Mouse (Mus musculus): ENCODE results near the gene Sipa1l1. TPM values are rescaled to one million over a fixed set of nuclear protein-coding genes. Genes with fewer than 3 reads are reported as not detected.

Gene Sipa1l1
- total and polyA plus RNA-seq, 3 experiments = 13.6 to 36.7 (median 23.6) TPM

DNA sequence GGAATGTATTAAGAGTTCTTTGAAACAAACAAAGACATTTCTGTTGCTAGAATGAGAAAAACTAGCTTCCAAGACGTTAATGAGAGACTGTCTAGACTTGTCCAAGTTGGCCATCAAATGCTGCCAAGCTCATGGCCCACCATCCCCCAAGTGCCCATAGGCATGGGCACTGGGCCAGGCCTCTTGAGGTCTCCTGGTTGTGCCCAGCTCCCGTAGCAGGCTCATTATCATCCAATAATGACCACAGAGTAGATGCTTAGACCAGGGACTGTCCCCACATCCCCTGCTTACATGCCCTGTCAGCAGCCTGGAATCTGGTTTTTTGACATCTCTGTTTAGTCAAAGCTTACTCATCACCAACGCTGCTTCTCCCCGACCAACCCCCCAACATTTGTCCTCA lies 14.6 kb upstream of the Sipa1l1 start:
- H3K9me3 ChIP-seq (replicated peaks; ENCODE audit: low read length) = no peaks in the 10 kb centered on the region

DNA sequence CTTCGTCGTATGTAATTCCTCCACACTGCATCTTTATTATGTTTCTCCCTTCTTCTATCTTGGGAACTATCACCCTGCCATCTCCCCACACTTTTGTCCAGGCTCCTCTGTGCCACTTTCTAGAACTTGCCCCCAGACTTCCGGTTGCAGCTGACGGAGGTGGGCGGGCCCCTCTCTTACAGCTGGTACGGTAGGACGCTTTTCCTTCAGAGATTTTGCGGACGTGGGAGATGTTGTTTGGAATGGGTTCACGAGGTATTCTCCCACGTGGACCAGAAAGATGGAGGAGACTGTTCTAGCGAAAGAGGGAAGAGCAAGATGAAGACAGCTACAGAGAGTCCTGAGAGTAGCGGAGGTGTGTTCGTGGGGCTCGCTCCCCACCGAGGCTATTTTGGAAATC lies 10.6 kb upstream of the Sipa1l1 start:
- in situ Hi-C loops (cut with MboI; ENCODE audit: low pct_ligation_motif_present, low pct_unique_long_range_greater_than_20kb, low sequenced_read_pairs) (no loop called here), dilution Hi-C loops (cut with MboI; ENCODE audit: extremely low pct_ligation_motif_present, extremely low pct_unique_long_range_greater_than_20kb, low sequenced_read_pairs) (no loop called here)
- Histone ChIP-seq H3K27me3 (replicated peaks) (no peaks in the 10 kb centered on the region), H3K27ac (ENCODE audit: insufficient read depth, low read depth) (no peak overlapping the region), H3K4me2 (ENCODE audit: insufficient read depth, low read depth, poor library complexity, severe bottlenecking) (no peak overlapping the region), H3K79me2 (replicated peaks; ENCODE audit: control insufficient read depth, extremely low read depth, insufficient read depth, poor library complexity, severe bottlenecking) (no peaks in the 10 kb centered on the region), H3K36me3 (replicated peaks in 1 of 2; ENCODE audit: control insufficient read depth in 1 of 2, insufficient read depth in 1 of 2, low read length in 1 of 2) (no peaks in the 10 kb centered on the region), H3K9ac (ENCODE audit: insufficient read depth, low read depth) (no peak overlapping the region), H3K9me3 (replicated peaks; ENCODE audit: low read length) (no peaks in the 10 kb centered on the region), H3K4me1 (ENCODE audit: control insufficient read depth in 1 of 2, insufficient read depth in 2 of 2) (peaks cover 10 to 16% of the 10 kb centered on the region in 2 experiments), H3K4me3 (replicated peaks in 1 of 3; ENCODE audit: low read depth in 2 of 3, low read length in 2 of 3, poor library complexity in 1 of 3) (no peak overlapping the region)
- no peak for DNase-seq (ENCODE audit: extremely low read depth)
- no peak for TF ChIP-seq ETS1 (conservative IDR thresholded peaks at IDR 0.05; ENCODE audit: low read depth, low read length)
- TF ChIP-seq SMC3 (IDR thresholded peaks at IDR 0.05; ENCODE audit: low read depth, low read length) = no peak
- TF ChIP-seq CHD2 (IDR thresholded peaks at IDR 0.05; ENCODE audit: low read length) = no peak
- no peak for TF ChIP-seq PAX5 (IDR thresholded peaks at IDR 0.05; ENCODE audit: low read length)
- TF ChIP-seq ZC3H11A (IDR thresholded peaks at IDR 0.05; ENCODE audit: low read depth, low read length) = no peak
- TF ChIP-seq EP300 (IDR thresholded peaks at IDR 0.05; ENCODE audit: low read length) = no peak
- no peak for TF ChIP-seq GABPA (IDR thresholded peaks at IDR 0.05; ENCODE audit: insufficient replicate concordance, low read depth, low read length)
- no peak for TF ChIP-seq CTCF (conservative IDR thresholded peaks at IDR 0.05 in 1 of 2, IDR thresholded peaks at IDR 0.05 in 1 of 2; ENCODE audit: low read depth in 2 of 2, low read length in 2 of 2)
- TF ChIP-seq TBP (conservative IDR thresholded peaks at IDR 0.05; ENCODE audit: low read depth, low read length) = no peak

More for the DNA sequence above, 14.6 kb upstream of the Sipa1l1 start:
- peak; percentile 17 for DNase-seq (ENCODE audit: extremely low read depth)
- Histone ChIP-seq H3K79me2 (replicated peaks; ENCODE audit: control insufficient read depth, extremely low read depth, insufficient read depth, poor library complexity, severe bottlenecking) (no peaks in the 10 kb centered on the region), H3K36me3 (replicated peaks in 1 of 2; ENCODE audit: control insufficient read depth in 1 of 2, insufficient read depth in 1 of 2, low read length in 1 of 2) (no peaks in the 10 kb centered on the region), H3K4me2 (ENCODE audit: insufficient read depth, low read depth, poor library complexity, severe bottlenecking) (no peak overlapping the region), H3K27ac (ENCODE audit: insufficient read depth, low read depth) (no peak overlapping the region), H3K27me3 (replicated peaks) (no peaks in the 10 kb centered on the region), H3K9ac (ENCODE audit: insufficient read depth, low read depth) (no peak overlapping the region), H3K4me3 (replicated peaks in 1 of 3; ENCODE audit: low read depth in 2 of 3, low read length in 2 of 3, poor library complexity in 1 of 3) (no peak overlapping the region), H3K4me1 (ENCODE audit: control insufficient read depth in 1 of 2, insufficient read depth in 2 of 2) (peaks cover 10 to 29% of the 10 kb centered on the region in 2 experiments)
- in situ Hi-C loops (cut with MboI; ENCODE audit: low pct_ligation_motif_present, low pct_unique_long_range_greater_than_20kb, low sequenced_read_pairs) (no loop called here), dilution Hi-C loops (cut with MboI; ENCODE audit: extremely low pct_ligation_motif_present, extremely low pct_unique_long_range_greater_than_20kb, low sequenced_read_pairs) (no loop called here)
- TF ChIP-seq JUN (IDR thresholded peaks at IDR 0.05; ENCODE audit: insufficient read depth, low read depth, low read length) (no peak), TCF12 (IDR thresholded peaks at IDR 0.05; ENCODE audit: low read depth, low read length) (no peak), MAX (IDR thresholded peaks at IDR 0.05; ENCODE audit: low read length) (no peak), ZNF384 (IDR thresholded peaks at IDR 0.05; ENCODE audit: low read depth, low read length) (no peak), IRF4 (IDR thresholded peaks at IDR 0.05; ENCODE audit: low read depth, low read length) (no peak), EP300 (IDR thresholded peaks at IDR 0.05; ENCODE audit: low read length) (no peak), ZC3H11A (IDR thresholded peaks at IDR 0.05; ENCODE audit: low read depth, low read length) (no peak), PAX5 (IDR thresholded peaks at IDR 0.05; ENCODE audit: low read length) (no peak), NELFE (IDR thresholded peaks at IDR 0.05; ENCODE audit: low read depth, low read length) (no peak), JUND (conservative IDR thresholded peaks at IDR 0.05; ENCODE audit: low read depth, low read length) (no peak)
